Mouse (Mus musculus): ENCODE data around the gene Lmx1b.

The Lmx1b gene

DNA sequence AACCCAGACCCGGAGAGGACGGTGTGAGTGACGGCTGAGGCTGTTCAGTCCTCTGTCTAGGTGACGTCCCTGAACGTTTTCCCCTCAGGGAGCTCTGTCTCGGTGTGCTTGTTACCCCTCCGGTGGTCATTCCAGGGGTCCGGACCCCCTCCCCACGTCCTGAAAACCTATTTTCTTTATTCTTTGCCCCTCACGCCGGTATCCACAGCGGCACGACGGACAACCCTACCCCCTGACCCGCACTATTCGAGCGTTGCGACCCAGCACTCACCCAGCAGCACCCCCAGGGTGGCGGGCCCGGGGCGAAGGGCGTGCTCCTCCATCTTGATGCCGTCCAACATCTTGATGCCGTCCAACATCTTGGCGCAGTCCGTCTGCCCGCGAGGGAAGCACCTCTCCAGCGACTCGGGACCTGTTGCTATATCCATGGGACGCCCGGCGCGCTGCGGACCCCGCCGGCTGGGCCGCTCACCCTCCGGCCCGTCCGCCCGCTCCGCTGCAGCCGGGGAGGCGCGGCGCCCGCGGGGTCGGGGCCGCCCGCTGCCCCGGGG lies at the start of gene Lmx1b:
Gene Lmx1b, minus strand, starts transcription at position 341 of the 551 bp plus-strand sequence.
- no peak for DNase-seq (ENCODE audit: extremely low read depth, low read depth, low spot score)

DNA sequence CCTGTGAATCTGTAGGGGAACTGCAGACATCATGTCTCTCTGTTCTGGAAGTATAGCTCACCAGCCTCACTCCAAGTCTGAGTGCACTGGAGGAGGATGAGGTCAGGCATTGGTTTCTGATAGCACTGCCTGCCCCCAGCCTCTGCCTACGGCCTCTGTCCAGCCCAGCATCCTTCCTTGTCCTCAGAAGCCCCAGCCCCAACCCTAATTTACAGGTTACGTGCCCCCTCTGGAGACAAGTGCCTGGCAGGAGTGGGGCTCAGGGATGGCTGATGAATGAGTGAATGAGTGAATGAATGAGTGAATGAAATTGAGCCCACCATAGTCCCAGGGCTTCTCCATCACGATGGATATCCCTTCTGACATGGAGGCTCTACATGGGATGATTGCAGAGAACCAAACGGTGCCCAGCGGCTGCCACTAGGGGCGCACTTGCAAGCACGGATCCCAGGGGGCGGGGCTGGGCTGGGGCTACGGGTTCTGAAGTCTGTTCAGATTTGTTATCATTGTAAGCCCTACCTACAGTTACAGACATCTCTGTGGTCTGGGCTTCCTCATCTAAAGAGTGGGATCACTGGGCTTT lies 49.7 kb upstream of the Lmx1b start:
- no peak for DNase-seq (ENCODE audit: extremely low read depth, low read depth, low spot score)

DNA sequence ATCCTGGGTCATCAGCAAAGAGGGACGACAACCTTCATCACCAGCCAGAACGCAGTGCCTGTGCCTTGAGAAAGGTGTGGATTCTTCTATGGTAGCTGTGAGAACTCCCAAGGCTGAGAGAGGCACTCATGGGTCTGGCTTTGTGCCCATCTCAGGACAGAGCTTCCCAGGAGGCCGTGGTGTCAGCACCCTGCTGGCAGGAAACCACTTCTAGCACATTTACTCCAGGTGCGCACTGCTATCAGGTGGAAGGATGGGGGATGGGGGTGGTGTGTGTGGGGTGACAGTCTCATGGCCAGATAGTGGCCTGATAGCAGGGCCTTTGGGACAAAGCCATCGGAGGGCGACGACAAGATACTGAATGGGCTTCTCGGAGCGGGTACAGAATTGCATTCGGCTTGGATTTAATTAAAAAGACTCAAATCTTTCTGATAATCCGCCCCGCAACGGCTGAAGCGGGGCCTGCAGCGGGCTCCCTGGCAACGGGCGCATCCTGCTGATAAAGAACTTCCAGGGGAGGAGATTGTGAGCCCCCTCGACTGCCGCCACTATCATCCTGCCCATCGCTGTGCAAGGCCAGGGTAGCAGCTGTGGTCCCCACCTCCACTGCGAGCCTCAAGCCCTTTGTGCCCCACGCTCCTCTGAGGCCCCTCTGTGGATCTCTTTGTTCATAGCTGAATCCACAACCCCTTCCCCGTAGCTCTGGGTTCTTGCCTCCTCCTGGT lies 49.0 kb upstream of the Lmx1b start:
- no peak for DNase-seq (ENCODE audit: extremely low read depth, low read depth, low spot score)

DNA sequence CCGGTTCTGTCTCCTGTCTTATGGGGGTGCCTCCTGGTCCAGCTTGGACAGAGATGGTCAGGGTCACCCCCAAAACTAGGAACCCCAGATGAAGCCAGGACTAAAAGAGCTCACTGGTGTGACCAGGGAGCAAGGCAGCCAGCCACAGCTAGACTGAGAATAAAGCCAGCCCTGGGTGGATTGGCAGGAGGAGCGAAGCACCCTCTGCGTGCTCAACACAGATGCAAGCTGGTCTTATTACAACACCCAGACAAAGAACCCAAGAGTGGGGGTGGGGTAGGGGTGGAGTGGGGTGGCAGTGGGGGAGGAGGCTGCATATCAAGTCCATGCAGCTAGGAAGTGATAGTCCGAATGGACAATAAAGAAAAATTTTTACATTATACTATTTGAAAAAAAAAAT lies 43.3 kb upstream of the Lmx1b start:
- DNase-seq (ENCODE audit: extremely low read depth, low read depth, low spot score), result no peak

DNA sequence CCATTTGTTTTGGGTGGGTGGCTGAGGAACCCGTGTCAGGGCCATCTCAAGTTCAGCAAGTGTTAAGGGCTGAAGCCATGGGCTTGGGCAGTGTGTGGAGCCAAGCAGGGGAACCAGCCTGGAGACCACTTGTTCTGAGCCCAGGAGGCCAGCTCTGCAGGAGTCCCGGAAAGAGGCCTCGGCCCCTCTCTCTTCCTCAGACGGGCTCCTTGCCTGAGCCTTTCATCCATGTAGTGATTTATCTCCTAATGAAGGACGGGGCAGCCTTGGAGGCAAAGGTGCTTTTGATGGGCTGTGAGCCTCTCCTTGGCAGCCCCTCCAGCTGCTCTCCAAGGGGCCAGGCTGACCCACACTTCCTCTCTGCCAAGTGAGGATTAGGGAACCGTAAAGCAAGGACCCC lies 42.8 kb upstream of the Lmx1b start:
- DNase-seq (ENCODE audit: extremely low read depth, low read depth, low spot score), result no peak

DNA sequence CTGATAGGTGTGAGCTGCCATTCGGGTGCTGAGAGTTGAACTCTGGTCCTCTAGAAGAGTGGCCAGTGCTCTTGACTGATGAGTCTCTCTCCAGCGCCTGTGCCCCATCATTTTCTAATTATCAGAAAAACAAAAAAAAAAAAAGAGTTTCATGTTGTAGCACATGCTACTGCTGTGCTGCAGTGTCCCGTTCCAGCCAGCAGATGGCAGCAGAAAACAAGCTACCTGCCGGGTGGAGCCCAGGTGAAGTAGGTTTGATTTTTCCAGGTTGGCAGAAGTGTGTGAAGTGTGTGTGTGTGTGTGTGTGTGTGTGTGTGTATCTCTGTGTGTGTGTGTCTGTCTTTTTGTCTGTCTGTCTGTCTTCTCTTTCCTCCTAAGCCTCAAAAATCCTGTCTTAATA lies 41.9 kb upstream of the Lmx1b start:
- no peak for DNase-seq (ENCODE audit: extremely low read depth, low read depth, low spot score)

DNA sequence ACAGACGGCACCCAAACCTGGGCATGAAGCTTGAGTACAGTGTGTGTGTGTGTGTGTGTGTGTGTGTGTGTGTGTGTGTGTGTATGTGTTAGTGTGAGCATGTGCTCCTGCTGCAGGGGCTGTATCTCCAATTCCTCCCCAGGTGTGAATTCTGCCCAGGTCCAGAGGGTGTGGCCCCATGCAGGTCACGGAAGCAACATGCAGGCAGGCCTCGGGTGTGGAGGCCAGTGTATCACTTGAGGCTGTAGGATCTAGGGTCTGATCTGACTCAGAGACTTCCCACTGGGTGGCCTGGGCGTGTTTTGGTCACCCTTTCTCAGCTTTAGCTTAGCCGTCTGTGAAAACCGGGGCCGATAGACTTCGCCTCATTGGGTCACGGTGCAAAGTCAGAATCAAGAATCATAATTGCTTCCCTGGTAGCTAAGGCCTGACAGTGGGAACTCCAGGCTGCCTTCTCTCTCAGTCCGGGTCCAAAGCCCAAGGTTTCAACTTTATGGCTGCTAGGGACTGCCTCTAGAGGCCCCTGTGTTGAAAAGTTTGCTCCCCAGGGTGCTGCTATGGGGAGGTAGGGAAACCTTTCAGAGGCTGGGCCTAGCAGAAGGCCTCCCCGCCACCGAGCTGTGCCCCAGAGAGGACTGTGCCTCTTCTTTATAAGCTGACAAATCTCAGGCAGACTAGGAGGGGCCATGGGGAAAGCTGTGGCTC lies 38.8 kb upstream of the Lmx1b start:
- no peak for DNase-seq (ENCODE audit: extremely low read depth, low read depth, low spot score)

DNA sequence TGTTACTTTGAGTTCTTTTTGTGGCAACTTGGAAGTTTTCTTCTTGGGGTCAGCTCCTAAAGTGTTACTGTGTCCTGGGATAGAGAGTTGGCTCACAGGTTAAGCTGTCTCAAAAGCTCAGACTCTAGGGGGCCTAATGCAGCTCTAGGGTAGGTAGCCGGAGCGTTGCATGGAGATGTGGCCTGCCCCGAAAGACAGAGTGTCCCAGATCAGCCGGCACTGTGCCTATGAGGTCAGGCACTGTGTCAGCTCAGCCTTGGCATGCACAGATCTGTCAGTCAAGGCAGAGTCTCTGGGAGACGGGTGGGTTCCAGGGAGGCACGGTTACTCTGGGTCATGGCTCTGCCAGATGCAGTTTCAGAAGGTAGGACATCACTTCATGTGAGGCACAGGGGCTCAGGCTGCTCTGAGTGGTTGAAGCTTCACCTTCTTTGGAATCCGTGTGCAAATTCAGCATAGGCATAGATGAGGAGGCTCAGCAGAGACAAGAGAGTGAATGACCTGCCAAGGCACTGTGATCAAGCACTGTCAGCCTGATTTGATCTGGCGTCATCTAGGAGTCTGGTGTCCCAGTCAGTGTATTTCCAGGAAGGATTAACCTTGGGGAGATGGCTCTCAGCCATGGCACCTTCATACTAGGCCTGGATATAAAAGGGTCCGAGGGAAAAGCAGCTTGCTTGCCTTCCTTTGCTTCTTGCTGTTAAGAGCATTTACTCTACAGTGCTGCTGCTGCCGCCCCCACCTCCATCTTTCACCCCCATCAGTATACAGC lies 32.6 kb upstream of the Lmx1b start:
- DNase-seq (ENCODE audit: extremely low read depth, low read depth, low spot score), result no peak

DNA sequence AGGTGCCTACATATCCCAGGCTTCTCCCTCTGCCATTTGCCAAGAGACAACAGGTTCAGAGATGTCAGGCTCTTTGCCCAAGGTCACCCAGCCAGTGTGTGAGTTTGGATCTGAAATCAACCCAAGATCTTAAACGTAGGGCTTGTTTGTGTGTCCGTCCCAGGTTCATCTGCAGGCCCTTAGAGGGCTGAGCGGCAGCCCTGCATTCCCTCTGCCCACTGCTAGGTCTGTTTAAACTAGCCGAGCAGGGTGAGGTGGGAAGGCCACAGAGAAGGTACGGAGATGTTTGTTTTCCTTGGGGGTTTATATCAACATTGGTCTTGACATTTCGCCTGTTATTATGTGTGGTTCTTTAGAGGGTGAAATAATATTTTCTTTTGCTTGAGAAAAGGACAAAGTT lies 28.4 kb upstream of the Lmx1b start:
- DNase-seq (ENCODE audit: extremely low read depth, low read depth, low spot score), result no peak

DNA sequence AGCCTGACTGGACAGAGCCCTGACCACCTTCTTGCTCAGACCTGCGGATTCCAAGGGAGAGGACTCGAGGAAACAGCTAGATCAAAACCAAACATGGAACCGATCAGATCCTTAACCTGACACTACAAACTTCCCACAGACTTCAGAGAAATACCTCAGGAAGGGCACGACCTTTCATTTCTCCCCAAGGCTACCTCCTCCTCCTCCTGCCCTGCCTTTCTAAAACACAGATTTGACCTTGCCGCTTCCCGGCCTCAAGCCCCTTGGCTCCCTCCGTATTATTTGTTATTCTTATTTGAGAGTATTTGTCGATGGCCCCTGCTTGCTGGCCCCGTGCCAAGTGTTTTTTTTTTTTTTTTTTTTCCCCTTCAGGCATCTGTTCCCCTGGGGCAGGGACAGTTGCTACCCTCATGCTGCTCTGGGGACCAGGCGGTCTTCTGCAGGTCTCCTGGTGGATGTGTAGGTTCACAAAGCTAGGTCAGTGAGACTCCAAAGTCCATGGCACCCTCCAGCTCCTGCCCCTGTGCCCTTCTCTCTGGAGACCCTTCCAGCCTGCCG lies 26.2 kb upstream of the Lmx1b start:
- DNase-seq (ENCODE audit: extremely low read depth, low read depth, low spot score), result no peak

DNA sequence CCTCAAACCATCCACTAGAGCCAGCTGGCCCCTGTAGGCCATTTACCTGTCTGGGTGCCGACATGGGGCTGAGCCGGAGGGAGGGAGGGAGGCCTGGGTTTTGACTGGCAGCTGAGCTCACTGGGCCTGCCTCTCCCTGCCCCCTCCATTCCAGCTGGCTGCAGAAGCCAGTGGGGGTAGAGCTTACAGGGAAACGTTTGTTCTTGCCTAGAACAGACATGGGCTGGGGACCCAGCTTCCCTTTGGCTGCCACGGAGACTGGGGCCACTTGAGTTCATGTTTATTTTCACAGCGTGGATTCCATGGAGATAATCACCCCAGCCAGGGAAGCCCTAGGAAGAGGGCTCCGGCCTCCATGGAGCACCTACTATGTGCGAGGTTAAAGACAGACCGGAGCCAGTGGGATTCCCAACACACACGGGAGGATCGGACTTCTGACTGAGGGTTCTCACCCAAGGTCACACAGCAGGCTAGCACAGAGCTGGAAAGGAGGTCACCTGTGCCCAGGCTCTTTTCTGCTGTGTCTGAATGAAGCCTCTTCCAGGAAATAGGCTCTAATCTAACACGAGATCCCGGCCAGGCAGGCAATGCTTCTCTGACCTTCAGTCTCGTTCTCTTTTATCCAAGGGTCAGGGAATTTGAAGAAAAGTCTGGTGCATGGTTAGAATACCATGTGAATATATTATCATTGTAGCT lies 25.2 kb upstream of the Lmx1b start:
- no peak for DNase-seq (ENCODE audit: extremely low read depth, low read depth, low spot score)

DNA sequence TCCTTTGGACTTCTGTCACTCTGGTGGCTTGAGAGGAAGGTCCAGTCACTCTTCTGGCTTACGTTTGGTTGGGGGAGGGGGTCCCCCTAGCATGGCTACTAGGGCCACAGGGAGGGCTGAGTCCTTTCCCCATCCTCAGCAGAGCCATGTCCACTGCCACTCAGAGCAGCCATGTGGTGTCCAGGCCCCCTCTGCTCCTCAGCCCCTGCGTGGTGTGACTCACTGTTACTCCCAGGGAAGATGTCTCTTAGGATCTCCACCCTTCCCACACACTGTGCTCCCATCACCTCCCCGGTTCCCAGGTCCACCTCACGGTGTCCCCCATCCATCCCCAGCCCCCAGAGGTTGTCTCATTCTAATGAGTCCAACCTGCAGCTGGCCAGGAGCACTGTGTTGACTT lies 24.4 kb upstream of the Lmx1b start:
- no peak for DNase-seq (ENCODE audit: extremely low read depth, low read depth, low spot score)

DNA sequence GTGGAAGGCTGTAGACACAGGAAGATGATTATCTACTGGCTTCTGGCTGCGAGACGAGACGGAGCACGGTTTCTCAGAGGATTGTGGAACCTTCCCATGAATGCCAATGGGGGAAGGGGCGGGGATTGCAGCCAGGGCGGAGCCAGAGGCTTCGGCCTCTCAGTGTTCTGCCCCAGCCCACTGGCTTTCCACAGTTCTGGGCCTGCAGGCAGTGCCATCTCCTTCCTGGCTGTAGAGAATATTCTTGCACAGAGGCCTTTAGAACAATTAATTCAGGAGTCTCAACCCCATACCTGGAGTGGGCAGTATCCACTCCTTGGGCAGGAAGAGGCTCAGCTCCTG lies 18.9 kb upstream of the Lmx1b start:
- no peak for DNase-seq (ENCODE audit: extremely low read depth, low read depth, low spot score)

DNA sequence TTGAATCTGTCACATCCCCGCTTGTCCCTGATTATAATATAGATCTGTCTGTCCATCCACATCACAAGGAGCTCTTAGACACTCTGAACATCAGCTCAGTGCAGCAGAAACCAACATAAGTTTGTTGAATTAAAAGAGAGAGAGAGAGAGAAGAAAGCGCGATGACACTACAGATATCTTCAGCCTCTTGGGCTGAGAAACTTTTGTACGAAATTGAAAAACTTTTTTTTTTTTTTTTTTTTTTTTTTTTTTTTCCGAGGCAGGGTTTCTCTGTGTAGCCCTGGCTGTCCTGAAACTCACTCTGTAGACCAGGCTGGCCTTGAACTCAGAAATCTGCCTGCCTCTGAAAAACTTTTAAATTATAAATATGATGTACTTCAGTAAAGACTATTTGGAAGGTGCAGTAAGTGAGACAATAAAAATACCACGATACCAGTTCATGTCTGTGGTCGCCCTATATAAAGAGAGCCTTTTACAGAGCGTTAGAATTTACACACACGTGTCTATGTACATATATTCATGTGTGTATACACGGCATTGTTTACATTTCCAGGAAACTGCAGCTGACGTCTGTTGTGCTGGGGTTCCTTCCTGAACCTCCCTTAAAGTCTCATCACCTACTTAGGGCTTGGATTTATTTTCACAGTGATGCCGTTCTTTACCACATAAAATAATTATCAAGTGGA lies 18.4 kb upstream of the Lmx1b start:
- DNase-seq (ENCODE audit: extremely low read depth, low read depth, low spot score), result no peak

DNA sequence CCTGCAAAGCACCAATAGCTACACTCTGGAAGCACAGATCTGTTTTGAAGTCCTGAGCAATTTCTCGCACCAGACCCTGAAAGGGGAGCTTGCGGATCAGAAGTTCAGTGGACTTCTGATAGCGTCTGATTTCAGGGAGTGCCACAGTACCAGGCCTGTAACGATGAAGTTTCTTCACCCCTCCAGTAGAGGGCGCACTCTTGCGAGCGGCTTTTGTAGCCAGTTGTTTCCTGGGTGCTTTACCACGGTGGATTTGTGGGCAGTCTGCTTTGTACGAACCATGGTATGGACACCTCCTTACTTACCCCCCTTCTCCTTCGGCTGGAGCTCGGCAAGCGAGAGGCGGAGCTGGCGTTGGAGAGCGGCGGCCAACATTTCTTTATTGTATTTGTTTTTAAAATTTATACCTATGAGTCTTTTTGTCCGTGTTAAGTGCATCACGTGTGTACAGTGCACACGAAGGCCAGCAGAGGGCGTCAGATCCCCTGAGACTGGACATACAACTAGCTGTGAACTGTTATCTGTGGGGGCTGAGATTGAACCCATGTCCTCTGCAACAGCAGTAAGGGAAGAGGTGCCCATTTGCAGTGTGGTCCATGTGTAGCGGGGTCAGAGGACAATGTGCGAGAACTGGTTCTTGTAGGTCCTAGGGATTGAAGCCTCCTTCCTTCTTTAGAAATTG lies 12.3 kb upstream of the Lmx1b start:
- no peak for DNase-seq (ENCODE audit: extremely low read depth, low read depth, low spot score)

DNA sequence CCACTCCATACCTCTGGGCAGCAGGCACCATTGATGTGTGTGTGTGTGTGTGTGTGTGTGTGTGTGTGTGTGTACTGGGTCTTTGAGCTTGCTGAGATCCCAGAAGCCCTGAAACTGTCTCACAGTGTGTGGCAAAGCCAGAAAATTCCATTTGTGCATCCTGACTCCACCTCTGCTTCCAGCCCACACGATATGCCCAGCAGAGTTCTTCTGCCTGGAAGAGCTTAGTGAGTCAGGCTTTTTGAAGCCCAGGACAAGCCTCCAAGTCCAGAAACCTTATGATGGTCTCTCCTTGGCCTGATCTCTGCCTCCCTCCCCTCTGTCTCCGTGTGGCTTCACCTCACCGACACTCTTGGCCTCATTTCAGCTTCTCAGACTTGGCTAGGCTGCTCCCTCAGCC lies 9.1 kb upstream of the Lmx1b start:
- no peak for DNase-seq (ENCODE audit: extremely low read depth, low read depth, low spot score)

DNA sequence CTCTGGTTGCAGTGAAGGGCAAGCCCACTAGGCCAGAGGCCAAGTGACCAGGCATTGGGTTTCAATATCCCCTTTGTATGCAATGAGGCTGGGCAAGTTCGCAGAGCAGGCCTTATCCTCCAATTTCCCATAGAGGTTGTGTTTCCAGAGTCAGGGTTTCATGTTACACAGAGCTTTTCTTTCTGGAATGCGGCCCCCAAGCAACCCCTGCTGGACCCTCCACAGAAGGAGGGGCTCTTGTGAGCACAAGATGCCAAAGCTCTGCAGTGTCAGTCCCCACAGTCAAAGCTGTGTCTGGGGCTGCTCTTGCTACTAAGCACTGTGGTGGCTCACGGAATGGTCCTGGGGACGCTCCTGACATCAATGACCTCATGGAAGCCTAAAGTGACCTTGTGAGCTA lies 8.6 kb upstream of the Lmx1b start:
- DNase-seq (ENCODE audit: extremely low read depth, low read depth, low spot score), result no peak

DNA sequence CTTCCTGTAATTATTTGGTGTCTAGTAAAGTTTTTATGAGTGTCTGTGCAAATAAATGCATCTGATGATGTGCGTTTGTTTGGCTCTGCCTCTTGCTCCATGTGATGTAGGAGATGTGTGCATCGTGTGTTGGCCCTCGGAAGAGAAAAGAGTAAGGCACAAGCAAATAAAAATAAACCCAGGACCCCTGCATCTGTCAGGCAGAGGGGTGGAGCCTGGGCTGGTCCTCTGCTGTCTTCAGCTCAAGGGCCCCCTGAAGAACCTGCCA lies 5.9 kb upstream of the Lmx1b start:
- no peak for DNase-seq (ENCODE audit: extremely low read depth, low read depth, low spot score)

DNA sequence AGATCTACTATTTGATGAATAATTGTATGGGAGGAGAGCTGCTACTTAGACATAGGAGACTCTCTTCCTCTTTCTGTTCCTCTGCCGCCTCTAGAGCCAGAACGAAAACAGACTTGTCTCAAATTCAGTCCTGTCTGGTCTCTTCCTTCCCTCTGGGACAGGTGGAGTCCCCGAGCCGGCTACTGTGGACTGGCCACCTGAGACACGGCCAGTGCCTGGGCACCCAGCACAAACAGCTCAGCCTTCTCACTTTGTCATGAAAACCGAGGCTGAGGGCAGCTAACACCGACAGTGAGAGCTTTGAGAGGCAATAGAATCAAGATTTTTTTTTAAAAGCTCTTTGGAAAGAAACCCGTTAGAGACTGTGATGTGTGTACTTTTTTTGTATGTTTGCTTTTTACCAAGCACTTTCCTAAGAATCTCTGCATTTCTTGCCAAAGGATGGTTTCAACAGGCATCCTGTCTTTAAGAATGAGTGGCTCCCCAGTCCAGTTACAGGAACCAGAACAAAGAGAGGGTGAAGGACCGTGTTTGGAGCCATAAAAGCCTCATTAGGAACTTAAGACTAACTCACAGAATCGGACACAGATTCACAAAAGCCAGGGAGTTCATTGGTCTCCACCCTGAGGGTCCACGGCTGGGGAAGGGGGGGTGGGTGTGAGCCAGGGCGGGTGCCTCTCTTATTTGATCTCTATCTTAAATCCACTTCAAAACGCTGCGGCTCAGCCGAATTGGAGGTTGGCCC lies 5.4 kb upstream of the Lmx1b start:
- DNase-seq (ENCODE audit: extremely low read depth, low read depth, low spot score), result no peak

Measured in fat pad, adult 2 months (tissue).